Mouse (Mus musculus) forebrain, embryonic 14.5 days (tissue): ENCODE data around the gene Taf4. TPM values are rescaled to one million over a fixed set of nuclear protein-coding genes. Genes with fewer than 3 reads are reported as not detected.
A peak's percentile ranks its signal among the peaks of the same experiment; 100 is the strongest.

Experiments
- ATAC-seq: fragments of 200-750 bp; cut with Nextera tagmentation; 2 replicates; pipeline ENCODE4 v1.8.0; 2017; ENCODE audit warnings: mild to moderate bottlenecking, moderate library complexity
- DNase-seq: peaks from one replicate; pipeline ENCODE4 v3.0.0-alpha.2; 2015; ENCODE audit warnings: low spot score
- H3K27ac ChIP-seq: fragments of 300-500 bp; sonication (generic); 2 replicates; pipeline ENCODE4 v1.5.1; 2014; ENCODE audit warnings: low read depth, mild to moderate bottlenecking, control low read depth, low read length, moderate library complexity
- H3K27me3 ChIP-seq: fragments of 300-500 bp; sonication (generic); replicated peaks from 2 replicates; pipeline ENCODE4 v1.6.1; 2014; ENCODE audit warnings: low read length, control low read depth, mixed read lengths; ENCODE audit not compliant: control insufficient read depth, insufficient read depth
- H3K36me3 ChIP-seq: fragments of 300-500 bp; sonication (generic); 2 replicates; pipeline ENCODE4 v1.6.1; 2014; ENCODE audit warnings: low read length, control low read depth; ENCODE audit not compliant: control insufficient read depth, insufficient read depth
- H3K4me1 ChIP-seq: fragments of 300-500 bp; sonication (generic); 2 replicates; pipeline ENCODE4 v1.6.1; 2014; ENCODE audit warnings: antibody characterized with exemption, low read length, control low read depth; ENCODE audit not compliant: control insufficient read depth, insufficient read depth
- H3K4me2 ChIP-seq: fragments of 300-500 bp; sonication (generic); 2 replicates; pipeline ENCODE4 v1.6.1; 2014; ENCODE audit warnings: mild to moderate bottlenecking, control low read depth, low read length
- H3K4me3 ChIP-seq: fragments of 300-500 bp; sonication (generic); 2 replicates; pipeline ENCODE4 v1.5.1; 2014; ENCODE audit warnings: low read depth, low read length, control low read depth
- H3K9ac ChIP-seq: fragments of 300-500 bp; sonication (generic); 2 replicates; pipeline ENCODE4 v1.6.1; 2014; ENCODE audit warnings: mild to moderate bottlenecking, low read length, control low read depth, moderate library complexity
- H3K9me3 ChIP-seq: fragments of 300-500 bp; sonication (generic); replicated peaks from 2 replicates; pipeline ENCODE4 v1.6.1; 2016; ENCODE audit warnings: low read length, control low read depth, mixed read lengths; ENCODE audit not compliant: control insufficient read depth
- WGBS: fragments of 180-500 bp; shearing (Covaris S2); extraction: QIAGEN DNeasy Blood & Tissue Kit; methylation state at CpG from one replicate; pipeline ENCODE4 v1.1.7; 2014; 5-methylcytosine and 5-hydroxymethylcytosine counted together
- polyA plus RNA-seq: library from polyadenylated mRNA; unstranded; fragments of >200 nt; fragmentation: Nextera tagmentation; extraction: Ambion mirVana; gene quantifications from 2 replicates; pipeline ENCODE4 v1.2.1, GENCODE M21; 2014

Gene Taf4
- polyA plus RNA-seq, 1 experiment from 2014 or later: 4.3 TPM

- WGBS: under 1% methylated on average over 33 of the region's 54 CpGs
- Histone ChIP-seq H3K27me3 (no peaks in the 10 kb centered on the region), H3K4me1 (peaks cover 31% of the 10 kb centered on the region), H3K27ac (peak overlapping the region; percentile 93), H3K9me3 (no peaks in the 10 kb centered on the region), H3K4me2 (peak overlapping the region; percentile 100; the same call in 1 of the 2 replicates), H3K9ac (peak overlapping the region; percentile 79), H3K4me3 (peak overlapping the region; percentile 84), H3K36me3 (no peaks in the 10 kb centered on the region)
- no peak for DNase-seq
- ATAC-seq: peak; percentile 59; the same call in 1 of the 2 replicates
These were observed 185 bp downstream of the Taf4 start for GRCm38 (mm10) chr2:179976295-179976627.

GRCm38 (mm10) chr2:179975851-179976250, 595 bp downstream of the Taf4 start:
- under 1% methylated on average over 17 of the region's 82 CpGs for WGBS
- peaks cover 31% of the 10 kb centered on the region for H3K4me1 ChIP-seq

GRCm38 (mm10) chr2:179974651-179975471, 1.6 kb downstream of the Taf4 start:
- H3K4me1 ChIP-seq: peaks cover 31% of the 10 kb centered on the region
- no peak for ATAC-seq
- DNase-seq: peak; percentile 6

More at GRCm38 (mm10) chr2:179975851-179976250, 595 bp downstream of the Taf4 start:
- peak; percentile 14 for DNase-seq
- Histone ChIP-seq H3K36me3 (no peaks in the 10 kb centered on the region), H3K27me3 (no peaks in the 10 kb centered on the region), H3K9me3 (no peaks in the 10 kb centered on the region), H3K9ac (peak overlapping the region; percentile 79), H3K27ac (peak overlapping the region; percentile 93), H3K4me3 (peak overlapping the region; percentile 84), H3K4me2 (peak overlapping the region; percentile 100; the same call in 1 of the 2 replicates)
- no peak for ATAC-seq

GRCm38 (mm10) chr2:179973871-179974628, 2.4 kb downstream of the Taf4 start:
- WGBS: 29% methylated on average over 8 of the region's 8 CpGs
- DNase-seq (no peak), ATAC-seq (no peak)
- Histone ChIP-seq H3K27me3 (no peaks in the 10 kb centered on the region), H3K9ac (peak overlapping the region; percentile 79), H3K9me3 (no peaks in the 10 kb centered on the region), H3K4me1 (peaks cover 31% of the 10 kb centered on the region), H3K4me3 (peak overlapping the region; percentile 72), H3K27ac (no peak overlapping the region), H3K36me3 (no peaks in the 10 kb centered on the region), H3K4me2 (peak overlapping the region; percentile 100)

More at GRCm38 (mm10) chr2:179974651-179975471, 1.6 kb downstream of the Taf4 start:
- no peaks in the 10 kb centered on the region for H3K27me3 ChIP-seq
- H3K4me3 ChIP-seq: peak overlapping the region; percentile 72
- WGBS: 2% methylated on average over 42 of the region's 45 CpGs
- no peak overlapping the region for H3K27ac ChIP-seq
- H3K9me3 ChIP-seq: no peaks in the 10 kb centered on the region
- H3K9ac ChIP-seq: peak overlapping the region; percentile 79
- H3K4me2 ChIP-seq: peak overlapping the region; percentile 100
- H3K36me3 ChIP-seq: no peaks in the 10 kb centered on the region

- Histone ChIP-seq H3K9ac (no peak overlapping the region), H3K27ac (no peak overlapping the region), H3K4me2 (no peak overlapping the region), H3K27me3 (no peaks in the 10 kb centered on the region), H3K4me3 (no peak overlapping the region), H3K36me3 (no peaks in the 10 kb centered on the region), H3K9me3 (no peaks in the 10 kb centered on the region), H3K4me1 (peaks cover 22% of the 10 kb centered on the region)
- no peak for ATAC-seq
- no peak for DNase-seq
- WGBS: 76% methylated on average over 2 of the region's 2 CpGs
These were observed 4.0 kb downstream of the Taf4 start for GRCm38 (mm10) chr2:179972406-179972805.

GRCm38 (mm10) chr2:179971891-179972290, 4.6 kb downstream of the Taf4 start:
- H3K4me2 ChIP-seq: no peak overlapping the region
- no peak overlapping the region for H3K27ac ChIP-seq
- H3K36me3 ChIP-seq: no peaks in the 10 kb centered on the region
- 77% methylated on average over 2 of the region's 2 CpGs for WGBS
- DNase-seq (no peak), ATAC-seq (no peak)
- H3K4me3 ChIP-seq: no peak overlapping the region
- no peaks in the 10 kb centered on the region for H3K9me3 ChIP-seq
- no peaks in the 10 kb centered on the region for H3K27me3 ChIP-seq
- no peak overlapping the region for H3K9ac ChIP-seq
- peaks cover 23% of the 10 kb centered on the region for H3K4me1 ChIP-seq

- no peaks in the 10 kb centered on the region for H3K9me3 ChIP-seq
- H3K27me3 ChIP-seq: no peaks in the 10 kb centered on the region
- no peaks in the 10 kb centered on the region for H3K36me3 ChIP-seq
- WGBS: 76% methylated on average over 3 of the region's 3 CpGs
- no peak overlapping the region for H3K4me2 ChIP-seq
- no peak overlapping the region for H3K4me3 ChIP-seq
- peaks cover 16% of the 10 kb centered on the region for H3K4me1 ChIP-seq
- 0 out of 2 replicates have a peak overlapping the region, but pooled peaks have one; percentile 17 for H3K9ac ChIP-seq
- DNase-seq: no peak
- no peak for ATAC-seq
- no peak overlapping the region for H3K27ac ChIP-seq
These were observed 7.3 kb downstream of the Taf4 start for GRCm38 (mm10) chr2:179969137-179969536.

GRCm38 (mm10) chr2:179967633-179968032, 8.8 kb downstream of the Taf4 start:
- no peak overlapping the region for H3K4me3 ChIP-seq
- H3K4me2 ChIP-seq: no peak overlapping the region
- H3K9me3 ChIP-seq: no peaks in the 10 kb centered on the region
- H3K36me3 ChIP-seq: no peaks in the 10 kb centered on the region
- H3K27me3 ChIP-seq: no peaks in the 10 kb centered on the region
- H3K4me1 ChIP-seq: peaks cover 6% of the 10 kb centered on the region; the same call in 1 of the 2 replicates
- ATAC-seq (no peak), DNase-seq (no peak)
- WGBS: 83% methylated on average over 5 of the region's 5 CpGs
- no peak overlapping the region for H3K27ac ChIP-seq
- 0 out of 2 replicates have a peak overlapping the region, but pooled peaks have one; percentile 8 for H3K9ac ChIP-seq
